ENCODE assay signal across 1 mouse cellular context in the genomic region with DNA sequence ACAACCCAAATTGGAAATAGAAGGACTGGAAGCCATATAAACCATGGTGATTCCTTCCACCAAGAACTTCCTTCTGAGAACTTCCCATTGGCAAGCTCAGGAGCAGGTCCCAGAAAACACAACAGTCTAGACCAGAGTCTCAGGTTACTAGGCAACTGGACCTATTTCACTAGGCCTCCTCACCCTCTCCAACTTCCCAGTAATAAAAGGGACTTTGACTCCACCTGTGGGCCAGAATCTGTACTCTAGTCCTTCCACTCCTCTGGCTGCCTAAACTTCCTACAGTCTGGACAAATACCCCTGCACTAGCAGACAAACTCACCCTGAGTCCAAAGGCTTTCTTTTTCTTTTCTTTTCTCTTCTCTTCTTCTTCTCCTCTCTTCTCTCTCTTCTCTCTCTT.
A peak's percentile ranks its signal among the peaks of the same experiment; 100 is the strongest.
TF ChIP-seq lines count a peak whose summit lies in the region.

No protein-coding gene starts in this region.

TF ChIP-seq in CH12.LX, 34 proteins besides CTCF, POLR2A, EP300 and RAD21 (continued from another document):
- no peak for TF ChIP-seq NRF1 (IDR thresholded peaks at IDR 0.05; ENCODE audit: low read depth, low read length)
- TF ChIP-seq KAT2A (IDR thresholded peaks at IDR 0.05; ENCODE audit: insufficient replicate concordance, low read length): no peak
- TF ChIP-seq ZC3H11A (IDR thresholded peaks at IDR 0.05; ENCODE audit: low read depth, low read length): 0 out of 2 replicates have a peak, but pooled peaks have one; percentile 13
- no peak for TF ChIP-seq ZMIZ1 (IDR thresholded peaks at IDR 0.05; ENCODE audit: low read depth, low read length)
- no peak for TF ChIP-seq MEF2A (IDR thresholded peaks at IDR 0.05; ENCODE audit: borderline replicate concordance, low read depth, low read length)
- no peak for TF ChIP-seq GABPA (IDR thresholded peaks at IDR 0.05; ENCODE audit: insufficient replicate concordance, low read depth, low read length)
- TF ChIP-seq MAFK (IDR thresholded peaks at IDR 0.05; ENCODE audit: insufficient replicate concordance, low read length): no peak
- TF ChIP-seq RCOR1 (conservative IDR thresholded peaks at IDR 0.05; ENCODE audit: low read depth, low read length): no peak
- no peak for TF ChIP-seq SIN3A (IDR thresholded peaks at IDR 0.05; ENCODE audit: low read length)
